Mouse (Mus musculus) C2C12 (cell line): Measurements from ENCODE around the gene Gast. TPM values are rescaled to one million over a fixed set of nuclear protein-coding genes. Genes with fewer than 3 reads are reported as not detected.
A peak's percentile ranks its signal among the peaks of the same experiment; 100 is the strongest.
"Not testable (repeated sequence)": the region's sequence is repeated elsewhere in the genome, so short reads cannot be mapped to it uniquely, and the experiment has no call there.

ENCODE experiments used
- H3K27me3 ChIP-seq: one replicate; pipeline ENCODE4 v1.6.1; 2011; ENCODE audit not compliant: control insufficient read depth, insufficient read depth, insufficient read length
- H3K36me3 ChIP-seq: one replicate; pipeline ENCODE4 v1.6.1; 2011; ENCODE audit not compliant: control insufficient read depth, insufficient read depth
- H3K4me3 ChIP-seq: one replicate; pipeline ENCODE4 v1.5.1; 2011; ENCODE audit warnings: mild to moderate bottlenecking, control low read depth; ENCODE audit not compliant: poor library complexity, insufficient read depth, severe bottlenecking
- H3K79me2 ChIP-seq: one replicate; pipeline ENCODE4 v1.6.1; 2011; ENCODE audit not compliant: control insufficient read depth, insufficient read depth
- H3K79me3 ChIP-seq: one replicate; pipeline ENCODE4 v1.6.1; 2011; ENCODE audit warnings: low read depth, control low read depth
- H3ac ChIP-seq: one replicate; pipeline ENCODE3; 2011; ENCODE audit warnings: low read depth; ENCODE audit not compliant: control insufficient read depth, insufficient read length
- CEBPB ChIP-seq: IDR thresholded peaks from one replicate; pipeline ENCODE4 v1.6.1; 2011; ENCODE audit warnings: low read depth, mild to moderate bottlenecking, control low read depth, moderate library complexity
- CTCF ChIP-seq: IDR thresholded peaks from one replicate; pipeline ENCODE4 v1.5.1; 2011; ENCODE audit not compliant: control insufficient read depth, insufficient read depth, insufficient read length
- FOSL1 ChIP-seq: IDR thresholded peaks from one replicate; pipeline ENCODE4 v1.8.0; 2011; ENCODE audit warnings: mild to moderate bottlenecking, low read length; ENCODE audit not compliant: poor library complexity, insufficient read depth, severe bottlenecking
- MAX ChIP-seq: IDR thresholded peaks from one replicate; pipeline ENCODE4 v1.6.1; 2011; ENCODE audit warnings: mild to moderate bottlenecking, control low read depth
- MYOD1 ChIP-seq: IDR thresholded peaks from one replicate; pipeline ENCODE4 v1.6.1; 2011; ENCODE audit warnings: low read depth; ENCODE audit not compliant: control insufficient read depth, insufficient read length
- MYOG ChIP-seq: IDR thresholded peaks from one replicate; pipeline ENCODE4 v1.6.1; 2011; ENCODE audit not compliant: control insufficient read depth, insufficient read length; ENCODE audit errors: extremely low read depth
- USF1 ChIP-seq: IDR thresholded peaks from one replicate; pipeline ENCODE4 v1.6.1; 2011; ENCODE audit warnings: low read depth, mild to moderate bottlenecking, control low read depth, moderate library complexity
- polyA plus RNA-seq: library from polyadenylated mRNA; unstranded; fragments of >200 nt; fragmentation: generic; extraction: Trizol; gene quantifications from one replicate; pipeline ENCODE4 v1.2.1, GENCODE M21; 2012; ENCODE audit warnings: missing spikeins

Gene Gast
- polyA plus RNA-seq, 1 experiment, result not detected

DNA sequence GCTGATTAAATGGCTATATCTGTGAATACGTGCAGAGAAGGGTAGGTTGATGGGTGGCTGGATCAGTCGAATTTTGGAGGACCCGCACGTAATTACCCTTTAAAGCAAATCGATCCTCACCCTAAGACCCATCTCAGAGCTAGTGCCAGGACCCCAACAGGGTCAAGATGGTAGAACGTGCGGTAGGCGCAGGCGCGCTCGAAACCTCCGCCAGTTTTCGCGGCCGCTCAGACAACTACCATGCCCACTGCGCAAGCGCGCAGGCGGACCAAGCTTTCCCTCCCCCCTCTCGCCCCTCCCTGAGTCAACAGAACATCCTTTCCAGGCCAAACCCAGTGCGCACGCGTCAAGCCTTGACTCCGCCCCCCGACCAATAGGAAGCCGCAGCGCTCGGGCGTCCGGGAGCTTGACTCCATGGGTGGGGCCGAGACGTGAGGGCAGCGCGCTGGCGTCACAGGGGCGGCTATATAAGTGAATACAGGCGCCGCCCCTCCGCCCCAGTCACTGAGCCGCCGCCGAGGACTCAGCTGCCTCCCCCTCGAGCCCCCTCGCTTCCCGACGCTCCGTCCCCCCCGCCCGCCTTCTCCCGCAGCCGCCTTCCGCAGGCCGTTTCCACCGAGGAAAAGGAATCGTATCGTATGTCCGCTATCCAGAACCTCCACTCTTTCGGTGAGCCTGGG is 14.6 kb upstream of the Gast start, which contains the start of gene Eif1:
Gene Eif1 (plus strand): TSS at position 394 of the 680 bp plus-strand sequence.
- H3K79me2 ChIP-seq, result peaks cover 25% of the 10 kb centered on the region
- no peak for TF ChIP-seq MAX
- no peak for TF ChIP-seq CTCF
- no peak for TF ChIP-seq MYOD1
- TF ChIP-seq USF1, result no peak
- no peak for TF ChIP-seq FOSL1

GRCm38 (mm10) chr11:100320172-100320630 is 14.0 kb upstream of the Gast start:
- peaks cover 25% of the 10 kb centered on the region for H3K79me2 ChIP-seq
- H3K79me3 ChIP-seq, result peaks cover 16% of the 10 kb centered on the region
- H3ac ChIP-seq, result peak overlapping the region; percentile 89
- H3K36me3 ChIP-seq, result peaks cover 22% of the 10 kb centered on the region
- TF ChIP-seq MYOG (no peak), CEBPB (peak; percentile 85), FOSL1 (no peak), MAX (peak; percentile 93), CTCF (no peak), USF1 (peak; percentile 97), MYOD1 (no peak)
- peak overlapping the region; percentile 74 for H3K4me3 ChIP-seq
- no peaks in the 10 kb centered on the region for H3K27me3 ChIP-seq

More for the DNA sequence above, 14.6 kb upstream of the Gast start, which contains the start of gene Eif1:
- peaks cover 16% of the 10 kb centered on the region for H3K79me3 ChIP-seq
- peak within 1 kb of the TSS; percentile 74 for H3K4me3 ChIP-seq
- no peaks in the 10 kb centered on the region for H3K27me3 ChIP-seq
- H3K36me3 ChIP-seq, result peaks cover 22% of the 10 kb centered on the region
- peak within 1 kb of the TSS; percentile 96 for H3ac ChIP-seq

DNA sequence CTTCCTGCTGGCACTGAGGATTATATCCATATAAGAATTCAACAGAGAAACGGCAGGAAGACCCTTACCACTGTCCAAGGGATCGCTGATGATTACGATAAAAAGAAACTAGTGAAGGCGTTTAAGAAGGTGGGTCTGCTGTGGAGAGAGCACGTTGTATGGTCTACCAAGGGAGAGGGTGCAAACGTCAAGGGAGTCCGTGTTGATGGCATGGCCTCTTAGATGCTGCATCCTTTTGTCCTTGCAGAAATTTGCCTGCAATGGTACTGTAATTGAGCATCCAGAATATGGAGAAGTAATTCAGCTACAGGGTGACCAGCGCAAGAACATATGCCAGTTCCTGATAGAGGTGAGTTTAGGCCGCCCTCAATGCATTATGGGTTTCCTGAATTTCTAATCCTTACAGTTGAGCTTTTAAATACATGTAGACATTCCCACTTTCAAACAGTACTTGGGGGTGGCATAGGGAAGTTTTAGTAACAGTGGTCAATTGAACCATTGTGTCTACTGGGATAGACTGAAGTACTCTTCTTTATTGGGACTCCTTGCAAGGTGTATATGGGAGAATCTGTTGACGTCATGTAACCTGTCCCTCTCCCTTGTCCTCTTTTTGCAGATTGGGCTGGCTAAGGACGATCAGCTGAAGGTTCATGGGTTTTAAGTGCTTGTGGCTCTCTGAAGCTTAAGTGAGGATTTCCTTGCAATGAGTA is 13.4 kb upstream of the Gast start:
- Histone ChIP-seq H3K4me3 (peak overlapping the region; percentile 74), H3K79me3 (peaks cover 16% of the 10 kb centered on the region), H3K79me2 (peaks cover 25% of the 10 kb centered on the region), H3K36me3 (peaks cover 22% of the 10 kb centered on the region), H3ac (peak overlapping the region; percentile 96)
- H3K27me3 ChIP-seq, result not testable (repeated sequence)

- peaks cover 22% of the 10 kb centered on the region for H3K36me3 ChIP-seq
- peak overlapping the region; percentile 37 for H3ac ChIP-seq
- peaks cover 25% of the 10 kb centered on the region for H3K79me2 ChIP-seq
- H3K27me3 ChIP-seq, result not testable (repeated sequence)
- H3K4me3 ChIP-seq, result peak overlapping the region; percentile 74
- H3K79me3 ChIP-seq, result peaks cover 16% of the 10 kb centered on the region
- TF ChIP-seq CEBPB, result peak; percentile 44
Observed at GRCm38 (mm10) chr11:100321479-100322305, 12.5 kb upstream of the Gast start.

DNA sequence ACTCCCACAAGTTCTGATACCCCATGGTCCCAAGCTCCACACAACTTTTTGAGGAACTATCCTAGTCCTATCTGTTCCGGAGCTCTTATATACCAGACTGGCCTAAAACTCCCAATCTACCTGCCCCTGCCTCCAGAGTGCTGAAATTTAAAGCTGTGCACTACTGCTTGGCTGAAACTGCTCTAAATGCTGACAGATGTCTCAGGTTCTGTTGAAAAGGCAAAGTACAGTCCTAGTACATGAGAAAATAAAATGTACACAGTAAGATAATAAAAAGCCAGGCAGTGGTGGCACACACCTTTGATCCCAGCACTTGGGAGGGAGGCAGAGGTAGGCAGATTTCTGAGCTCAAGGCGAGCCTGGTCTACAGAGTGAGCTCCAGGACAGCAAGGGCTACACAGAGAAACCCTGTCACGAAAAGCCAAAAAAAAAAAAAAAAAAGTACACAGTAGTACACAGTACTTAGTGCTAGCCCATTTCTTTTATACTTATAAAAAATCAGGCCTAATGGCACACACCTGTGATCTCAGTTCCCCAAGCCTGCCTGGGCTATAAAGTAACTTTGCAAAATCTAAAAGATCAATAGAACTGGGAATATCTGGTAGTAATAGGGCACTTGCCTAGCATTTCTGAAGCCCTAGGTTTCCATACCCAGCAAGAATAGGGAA is 11.5 kb upstream of the Gast start:
- H3K27me3 ChIP-seq, result no peaks in the 10 kb centered on the region
- H3K79me3 ChIP-seq, result peaks cover 16% of the 10 kb centered on the region
- no peak overlapping the region for H3K4me3 ChIP-seq
- peaks cover 25% of the 10 kb centered on the region for H3K79me2 ChIP-seq
- H3ac ChIP-seq, result no peak overlapping the region
- peaks cover 22% of the 10 kb centered on the region for H3K36me3 ChIP-seq
- no peak for TF ChIP-seq MAX
- no peak for TF ChIP-seq MYOG
- no peak for TF ChIP-seq CEBPB
- TF ChIP-seq FOSL1, result no peak
- TF ChIP-seq MYOD1, result no peak
- no peak for TF ChIP-seq CTCF
